Mouse (Mus musculus): ENCODE data around the gene Ocel1. TPM values are rescaled to one million over a fixed set of nuclear protein-coding genes. Genes with fewer than 3 reads are reported as not detected.
A peak's percentile ranks its signal among the peaks of the same experiment; 100 is the strongest.

Ocel1 gene
- polyA plus RNA-seq, 1 experiment from 2014 or later = 3.8 TPM

- Histone ChIP-seq H3K9me3 (ENCODE audit: control insufficient read depth, low read length) (no peaks in the 10 kb centered on the region), H3K4me2 (ENCODE audit: low read depth, low read length) (no peak overlapping the region), H3K27me3 (replicated peaks; ENCODE audit: control insufficient read depth, insufficient read depth, low read length) (no peaks in the 10 kb centered on the region), H3K36me3 (ENCODE audit: control insufficient read depth, insufficient read depth, low read length) (no peaks in the 10 kb centered on the region; the same call in none of the 2 replicates), H3K27ac (replicated peaks; ENCODE audit: low read depth, low read length) (no peak overlapping the region; the same call in 1 of the 2 replicates), H3K4me3 (ENCODE audit: low read depth, low read length) (no peak overlapping the region), H3K4me1 (ENCODE audit: control insufficient read depth, insufficient read depth, low read length) (peaks cover 24% of the 10 kb centered on the region), H3K9ac (ENCODE audit: low read depth, low read length) (no peak overlapping the region)
- ATAC-seq (ENCODE audit: low read depth) (no peak), DNase-seq (ENCODE audit: low spot score) (no peak)
- whole genome bisulfite sequencing = 25% methylated on average over 12 of the region's 12 CpGs
Observed at GRCm38 (mm10) chr8:71383396-71383795, 12.3 kb downstream of the Ocel1 start.

GRCm38 (mm10) chr8:71383860-71384259, 12.8 kb downstream of the Ocel1 start:
- peaks cover 19% of the 10 kb centered on the region for H3K4me1 ChIP-seq (ENCODE audit: control insufficient read depth, insufficient read depth, low read length)
- 36% methylated on average over 3 of the region's 3 CpGs for WGBS
- DNase-seq (ENCODE audit: low spot score) (no peak), ATAC-seq (ENCODE audit: low read depth) (no peak)
- no peaks in the 10 kb centered on the region for H3K27me3 ChIP-seq (replicated peaks; ENCODE audit: control insufficient read depth, insufficient read depth, low read length)
- H3K27ac ChIP-seq (replicated peaks; ENCODE audit: low read depth, low read length) = no peak overlapping the region
- no peak overlapping the region for H3K4me2 ChIP-seq (ENCODE audit: low read depth, low read length)
- no peaks in the 10 kb centered on the region; the same call in 1 of the 2 replicates for H3K36me3 ChIP-seq (ENCODE audit: control insufficient read depth, insufficient read depth, low read length)
- H3K4me3 ChIP-seq (ENCODE audit: low read depth, low read length) = no peak overlapping the region
- no peaks in the 10 kb centered on the region for H3K9me3 ChIP-seq (ENCODE audit: control insufficient read depth, low read length)
- H3K9ac ChIP-seq (ENCODE audit: low read depth, low read length) = no peak overlapping the region

GRCm38 (mm10) chr8:71385212-71385835, 14.2 kb downstream of the Ocel1 start:
- WGBS = 79% methylated on average over 6 of the region's 12 CpGs
- Histone ChIP-seq H3K36me3 (ENCODE audit: control insufficient read depth, insufficient read depth, low read length) (no peaks in the 10 kb centered on the region), H3K9ac (ENCODE audit: low read depth, low read length) (no peak overlapping the region), H3K27me3 (replicated peaks; ENCODE audit: control insufficient read depth, insufficient read depth, low read length) (no peaks in the 10 kb centered on the region), H3K27ac (replicated peaks; ENCODE audit: low read depth, low read length) (no peak overlapping the region), H3K4me1 (ENCODE audit: control insufficient read depth, insufficient read depth, low read length) (peaks cover 5% of the 10 kb centered on the region; the same call in 1 of the 2 replicates), H3K9me3 (ENCODE audit: control insufficient read depth, low read length) (no peaks in the 10 kb centered on the region), H3K4me2 (ENCODE audit: low read depth, low read length) (no peak overlapping the region), H3K4me3 (ENCODE audit: low read depth, low read length) (no peak overlapping the region)
- ATAC-seq (ENCODE audit: low read depth) = no peak
- DNase-seq (ENCODE audit: low spot score) = no peak

GRCm38 (mm10) chr8:71388267-71388666, 17.2 kb downstream of the Ocel1 start:
- Histone ChIP-seq H3K4me1 (ENCODE audit: control insufficient read depth, insufficient read depth, low read length) (no peaks in the 10 kb centered on the region), H3K9me3 (ENCODE audit: control insufficient read depth, low read length) (no peaks in the 10 kb centered on the region), H3K4me3 (ENCODE audit: low read depth, low read length) (no peak overlapping the region), H3K27ac (replicated peaks; ENCODE audit: low read depth, low read length) (no peak overlapping the region), H3K27me3 (replicated peaks; ENCODE audit: control insufficient read depth, insufficient read depth, low read length) (no peaks in the 10 kb centered on the region), H3K36me3 (ENCODE audit: control insufficient read depth, insufficient read depth, low read length) (no peaks in the 10 kb centered on the region), H3K9ac (ENCODE audit: low read depth, low read length) (no peak overlapping the region), H3K4me2 (ENCODE audit: low read depth, low read length) (no peak overlapping the region)
- ATAC-seq (ENCODE audit: low read depth) (no peak), DNase-seq (ENCODE audit: low spot score) (no peak)
- 64% methylated on average over 1 of the region's 1 CpGs for WGBS

GRCm38 (mm10) chr8:71391696-71392095, 20.6 kb downstream of the Ocel1 start:
- Histone ChIP-seq H3K4me1 (ENCODE audit: control insufficient read depth, insufficient read depth, low read length) (0 out of 2 replicates have a peak, but pooled peaks cover 3% of the 10 kb centered on the region), H3K4me2 (ENCODE audit: low read depth, low read length) (no peak overlapping the region), H3K9ac (ENCODE audit: low read depth, low read length) (no peak overlapping the region), H3K36me3 (ENCODE audit: control insufficient read depth, insufficient read depth, low read length) (no peaks in the 10 kb centered on the region), H3K27ac (replicated peaks; ENCODE audit: low read depth, low read length) (no peak overlapping the region), H3K9me3 (ENCODE audit: control insufficient read depth, low read length) (no peaks in the 10 kb centered on the region), H3K4me3 (ENCODE audit: low read depth, low read length) (no peak overlapping the region), H3K27me3 (replicated peaks; ENCODE audit: control insufficient read depth, insufficient read depth, low read length) (no peaks in the 10 kb centered on the region)
- DNase-seq (ENCODE audit: low spot score) (no peak), ATAC-seq (ENCODE audit: low read depth) (no peak)
- 86% methylated on average over 2 of the region's 2 CpGs for WGBS

GRCm38 (mm10) chr8:71392391-71392790, 21.3 kb downstream of the Ocel1 start:
- no peaks in the 10 kb centered on the region for H3K9me3 ChIP-seq (ENCODE audit: control insufficient read depth, low read length)
- ATAC-seq (ENCODE audit: low read depth) = no peak
- 70% methylated on average over 5 of the region's 5 CpGs for WGBS

GRCm38 (mm10) chr8:71392871-71393270, 21.8 kb downstream of the Ocel1 start:
- Histone ChIP-seq H3K4me3 (ENCODE audit: low read depth, low read length) (no peak overlapping the region), H3K4me1 (ENCODE audit: control insufficient read depth, insufficient read depth, low read length) (peaks cover 9% of the 10 kb centered on the region; the same call in 1 of the 2 replicates), H3K9me3 (ENCODE audit: control insufficient read depth, low read length) (no peaks in the 10 kb centered on the region), H3K9ac (ENCODE audit: low read depth, low read length) (no peak overlapping the region), H3K27ac (replicated peaks; ENCODE audit: low read depth, low read length) (no peak overlapping the region), H3K4me2 (ENCODE audit: low read depth, low read length) (no peak overlapping the region), H3K27me3 (replicated peaks; ENCODE audit: control insufficient read depth, insufficient read depth, low read length) (no peaks in the 10 kb centered on the region), H3K36me3 (ENCODE audit: control insufficient read depth, insufficient read depth, low read length) (no peaks in the 10 kb centered on the region)
- DNase-seq (ENCODE audit: low spot score) (peak; percentile 64), ATAC-seq (ENCODE audit: low read depth) (no peak)
- 10% methylated on average over 3 of the region's 3 CpGs for WGBS

More at GRCm38 (mm10) chr8:71392391-71392790, 21.3 kb downstream of the Ocel1 start:
- H3K4me1 ChIP-seq (ENCODE audit: control insufficient read depth, insufficient read depth, low read length) = peaks cover 5% of the 10 kb centered on the region; the same call in 1 of the 2 replicates
- no peaks in the 10 kb centered on the region for H3K27me3 ChIP-seq (replicated peaks; ENCODE audit: control insufficient read depth, insufficient read depth, low read length)
- no peak overlapping the region for H3K27ac ChIP-seq (replicated peaks; ENCODE audit: low read depth, low read length)
- H3K9ac ChIP-seq (ENCODE audit: low read depth, low read length) = no peak overlapping the region
- H3K4me2 ChIP-seq (ENCODE audit: low read depth, low read length) = no peak overlapping the region
- DNase-seq (ENCODE audit: low spot score) = no peak
- no peak overlapping the region for H3K4me3 ChIP-seq (ENCODE audit: low read depth, low read length)
- H3K36me3 ChIP-seq (ENCODE audit: control insufficient read depth, insufficient read depth, low read length) = no peaks in the 10 kb centered on the region

- Histone ChIP-seq H3K9ac (ENCODE audit: low read depth, low read length) (no peak overlapping the region), H3K4me1 (ENCODE audit: control insufficient read depth, insufficient read depth, low read length) (peaks cover 9% of the 10 kb centered on the region; the same call in 1 of the 2 replicates), H3K4me2 (ENCODE audit: low read depth, low read length) (no peak overlapping the region; the same call in 1 of the 2 replicates), H3K36me3 (ENCODE audit: control insufficient read depth, insufficient read depth, low read length) (peaks cover 11% of the 10 kb centered on the region), H3K4me3 (ENCODE audit: low read depth, low read length) (no peak overlapping the region), H3K27me3 (replicated peaks; ENCODE audit: control insufficient read depth, insufficient read depth, low read length) (no peaks in the 10 kb centered on the region), H3K27ac (replicated peaks; ENCODE audit: low read depth, low read length) (no peak overlapping the region), H3K9me3 (ENCODE audit: control insufficient read depth, low read length) (no peaks in the 10 kb centered on the region)
- 77% methylated on average over 7 of the region's 7 CpGs for WGBS
- DNase-seq (ENCODE audit: low spot score) (no peak), ATAC-seq (ENCODE audit: low read depth) (no peak)
Observed at GRCm38 (mm10) chr8:71394481-71394880, 23.4 kb downstream of the Ocel1 start.

GRCm38 (mm10) chr8:71395071-71395470, 24.0 kb downstream of the Ocel1 start:
- Histone ChIP-seq H3K4me3 (ENCODE audit: low read depth, low read length) (no peak overlapping the region; the same call in 1 of the 2 replicates), H3K4me2 (ENCODE audit: low read depth, low read length) (peak overlapping the region; percentile 20; the same call in 1 of the 2 replicates)
- no peak for ATAC-seq (ENCODE audit: low read depth)

More at GRCm38 (mm10) chr8:71395071-71395470, 24.0 kb downstream of the Ocel1 start:
- no peak overlapping the region for H3K27ac ChIP-seq (replicated peaks; ENCODE audit: low read depth, low read length)
- no peak for DNase-seq (ENCODE audit: low spot score)
- peaks cover 15% of the 10 kb centered on the region for H3K36me3 ChIP-seq (ENCODE audit: control insufficient read depth, insufficient read depth, low read length)
- H3K9ac ChIP-seq (ENCODE audit: low read depth, low read length) = no peak overlapping the region
- H3K4me1 ChIP-seq (ENCODE audit: control insufficient read depth, insufficient read depth, low read length) = peaks cover 9% of the 10 kb centered on the region; the same call in 1 of the 2 replicates
- WGBS = 81% methylated on average over 10 of the region's 10 CpGs
- H3K27me3 ChIP-seq (replicated peaks; ENCODE audit: control insufficient read depth, insufficient read depth, low read length) = no peaks in the 10 kb centered on the region
- no peaks in the 10 kb centered on the region for H3K9me3 ChIP-seq (ENCODE audit: control insufficient read depth, low read length)
